Mouse (Mus musculus) olfactory bulb, adult 2 months (tissue): Measurements from ENCODE around the gene Trio.

ENCODE experiments used
- CTCF ChIP-seq: fragments of 200-500 bp; IDR thresholded peaks from 2 replicates; pipeline ENCODE4 v1.5.1; 2012; ENCODE audit warnings: low read depth, mild to moderate bottlenecking, low read length, moderate library complexity; ENCODE audit not compliant: insufficient read depth
- POLR2A ChIP-seq: fragments of 200-500 bp; IDR thresholded peaks from 2 replicates; pipeline ENCODE4 v1.6.1; 2012; ENCODE audit warnings: mild to moderate bottlenecking, low read depth, low read length, moderate library complexity; ENCODE audit not compliant: insufficient read depth

GRCm38 (mm10) chr15:28019393-28020070 lies 6.1 kb downstream of the Trio start:
- TF ChIP-seq CTCF (no peak), POLR2A (no peak)
